Mouse (Mus musculus) stomach, postnatal 0 days (tissue): Measurements from ENCODE around the gene Haus3.

Experiments used
- CTCF ChIP-seq: IDR thresholded peaks from 2 replicates; pipeline ENCODE4 v1.5.1; 2016; ENCODE audit warnings: antibody characterized with exemption, low read depth, mild to moderate bottlenecking, moderate library complexity
- EP300 ChIP-seq: optimal IDR thresholded peaks from 2 replicates; pipeline ENCODE3; 2016; ENCODE audit warnings: antibody characterized with exemption

GRCm38 (mm10) chr5:34186391-34186790 lies 17.1 kb upstream of the Haus3 start:
- TF ChIP-seq CTCF: no peak
- no peak for TF ChIP-seq EP300
